Mouse (Mus musculus): ENCODE measurements around the gene Ddx17.

The Ddx17 gene

DNA sequence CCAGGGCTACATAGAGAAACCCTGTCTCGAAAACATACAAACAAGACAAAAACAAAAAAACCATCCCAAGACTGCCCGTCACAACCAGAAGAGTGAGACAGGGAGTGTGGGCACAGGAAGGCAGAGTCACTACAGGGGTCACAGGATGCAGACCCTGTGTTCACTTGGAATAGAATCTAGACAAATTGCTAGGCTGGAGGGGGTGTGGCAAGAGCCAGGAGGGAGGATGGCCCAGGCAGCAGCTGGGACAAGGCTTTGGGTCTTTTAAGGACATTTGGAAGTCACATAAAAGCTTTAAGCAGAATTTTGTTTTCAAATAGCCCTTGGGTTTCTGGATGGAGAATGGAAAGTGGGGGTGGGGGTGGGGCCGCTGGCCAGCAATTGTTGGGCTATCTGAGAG, 28.0 kb downstream of the Ddx17 start:
- WGBS, result 90% methylated on average over 3 of the region's 3 CpGs

DNA sequence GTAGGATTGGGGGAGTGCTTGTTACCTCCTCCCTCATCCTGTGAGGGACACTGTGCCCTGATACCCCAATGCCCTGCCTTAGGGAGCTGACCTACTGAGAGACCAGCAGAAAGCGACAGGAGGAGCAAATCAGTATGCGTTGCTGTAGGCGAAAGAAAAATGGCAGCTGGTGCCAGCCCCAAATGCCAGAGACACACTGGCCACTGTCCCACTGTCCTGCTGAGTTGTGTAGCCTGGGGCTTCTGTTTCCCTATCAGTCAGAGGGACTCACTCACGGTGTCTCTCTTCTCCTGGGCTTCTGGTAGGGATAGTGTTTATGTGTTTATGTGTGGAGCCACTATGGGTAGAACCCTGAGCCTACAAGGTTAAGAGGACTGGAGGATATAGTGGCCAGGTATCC, 28.8 kb downstream of the Ddx17 start:
- WGBS, result 76% methylated on average over 4 of the region's 4 CpGs

DNA sequence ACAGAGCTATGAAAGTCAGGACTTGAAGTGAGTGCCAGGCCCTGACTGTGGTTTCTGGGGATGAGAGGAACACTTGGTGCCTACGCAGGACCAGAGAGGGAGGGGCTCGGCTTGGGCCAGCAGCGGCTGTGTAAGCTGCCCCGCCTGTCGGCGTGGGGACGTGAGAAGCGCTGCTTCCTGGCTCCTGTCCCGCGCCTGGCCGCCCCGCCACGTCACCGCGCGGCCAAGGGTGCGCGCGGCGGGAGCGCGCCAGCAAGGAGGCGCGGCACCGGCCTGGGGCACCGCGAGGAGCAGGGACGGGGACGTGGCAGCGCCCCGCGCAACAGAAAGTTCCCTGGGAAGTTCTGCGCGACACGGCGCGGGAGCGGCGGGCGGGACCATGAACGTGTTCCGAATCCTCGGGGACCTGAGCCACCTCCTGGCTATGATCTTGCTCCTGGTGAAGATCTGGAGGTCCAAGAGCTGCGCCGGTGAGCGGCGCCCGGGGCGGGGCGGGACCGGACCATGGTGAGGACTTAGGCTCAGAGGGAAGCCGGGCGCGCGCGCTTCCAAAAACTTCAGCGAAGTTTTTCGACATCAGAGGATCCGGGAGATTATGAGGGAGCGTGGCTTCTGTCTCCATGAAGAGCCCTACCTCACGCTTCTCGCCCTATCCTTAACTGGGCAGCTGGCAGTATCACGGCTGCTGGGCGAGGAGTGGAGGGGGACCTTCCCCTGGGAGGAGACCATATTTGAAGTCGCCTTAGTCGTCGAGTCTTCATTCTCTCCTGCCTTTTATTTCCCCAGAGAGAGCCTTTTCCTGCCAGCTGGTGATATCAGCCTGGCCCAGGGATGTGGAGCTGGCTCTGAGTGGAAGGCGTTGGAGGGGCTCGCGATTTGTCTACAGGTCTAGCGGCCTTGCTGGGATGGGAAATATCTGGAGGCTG, 30.1 kb downstream of the Ddx17 start, which contains the start of gene Kdelr3:
Gene Kdelr3, plus strand, starts transcription at position 241 of the 926 bp plus-strand sequence.
- under 1% methylated on average over 71 of the region's 71 CpGs for WGBS

DNA sequence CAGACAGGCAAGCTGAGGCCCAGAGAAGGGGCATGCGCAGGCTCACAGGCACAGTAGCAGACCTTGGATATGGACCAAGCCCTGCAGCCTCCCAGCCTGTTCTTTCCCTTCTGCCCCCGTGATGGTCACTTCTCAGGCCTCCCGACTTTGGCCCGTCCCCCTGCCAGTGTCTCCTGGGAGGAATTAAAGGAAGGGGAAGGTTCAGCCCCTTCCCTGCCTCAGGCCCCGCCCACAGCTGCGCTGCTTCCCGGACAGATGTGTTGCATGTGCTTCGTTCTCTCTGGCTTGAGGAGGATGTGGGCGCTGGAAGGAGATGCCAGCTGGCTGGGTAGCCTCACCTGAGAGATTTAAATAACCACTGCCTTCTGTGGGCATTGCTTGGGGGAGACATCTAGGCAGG, 32.6 kb downstream of the Ddx17 start:
- 21% methylated on average over 9 of the region's 9 CpGs for WGBS

DNA sequence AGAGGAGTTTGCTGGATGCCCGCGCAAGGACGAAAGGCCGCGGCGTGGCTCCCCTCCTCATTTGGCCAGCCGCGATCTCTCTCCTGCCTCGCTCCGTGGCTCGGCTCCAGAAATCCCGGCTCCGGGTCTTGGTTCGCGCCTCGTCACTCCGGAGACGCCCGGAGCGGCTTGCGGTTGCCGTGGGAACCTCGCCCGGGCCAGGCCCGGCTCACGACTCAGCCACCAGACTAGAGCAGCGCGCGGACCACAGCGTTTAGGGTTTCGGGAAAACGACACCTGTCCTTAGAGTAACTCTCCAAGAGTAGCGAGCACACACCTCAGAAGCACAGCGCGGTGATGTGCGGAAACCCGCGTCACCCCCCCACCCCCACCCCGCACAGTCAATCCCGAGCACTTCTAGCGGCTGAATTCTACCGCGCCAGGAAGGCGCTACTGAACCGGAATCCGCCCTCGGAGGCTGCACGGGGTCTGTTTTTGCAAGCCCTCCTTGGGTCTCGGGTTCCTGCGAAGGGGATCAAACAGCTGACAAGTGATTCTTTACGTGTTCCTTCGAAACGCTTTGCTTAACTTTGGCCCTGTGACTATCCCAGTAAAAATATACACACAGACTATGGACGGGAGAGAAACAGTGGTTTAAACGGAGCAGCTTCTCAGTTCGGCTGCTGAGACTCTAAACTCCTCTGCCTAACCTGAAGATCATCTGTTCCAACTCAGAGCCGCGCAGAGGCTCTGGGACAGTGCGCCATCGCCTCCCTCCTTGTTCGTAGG, 34.8 kb downstream of the Ddx17 start:
- 4% methylated on average over 61 of the region's 61 CpGs for WGBS

DNA sequence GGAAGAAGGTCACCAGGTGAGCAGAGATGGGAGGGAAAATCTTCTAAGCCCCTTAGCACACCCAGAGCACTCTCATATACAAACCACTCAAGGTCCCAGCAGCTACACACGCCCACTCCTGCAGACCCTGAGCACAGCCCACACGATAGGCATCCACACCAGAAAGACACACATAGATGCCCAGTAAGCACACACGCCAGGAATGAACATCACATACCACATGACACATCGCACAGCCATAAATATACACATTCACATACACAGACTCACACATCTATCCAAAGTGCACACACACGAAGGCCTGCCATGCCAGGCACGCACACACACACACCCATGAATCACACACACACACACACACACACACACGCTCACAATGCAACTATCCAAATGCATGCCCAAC, 36.1 kb downstream of the Ddx17 start:
- 40% methylated on average over 7 of the region's 7 CpGs for WGBS

DNA sequence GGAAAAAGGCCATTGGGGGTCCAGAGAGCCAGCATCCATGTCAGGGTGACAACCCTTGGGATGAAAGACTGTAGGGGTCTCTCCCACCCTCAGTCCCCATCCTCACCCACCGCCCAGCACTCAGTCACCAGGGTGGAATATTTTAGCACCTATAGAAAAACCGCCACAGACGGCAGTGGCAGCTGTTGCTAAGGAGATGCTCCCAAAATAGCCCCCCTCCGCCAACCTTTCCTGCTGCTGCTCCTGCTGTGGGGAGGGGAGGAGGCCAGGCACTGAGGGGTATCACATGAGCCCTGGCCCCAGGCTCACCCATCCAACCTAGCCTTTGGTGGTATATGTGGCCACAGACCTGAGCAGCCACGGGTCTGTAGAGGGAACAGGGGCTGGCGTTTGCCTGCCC, 36.5 kb downstream of the Ddx17 start:
- WGBS, result 28% methylated on average over 6 of the region's 6 CpGs

DNA sequence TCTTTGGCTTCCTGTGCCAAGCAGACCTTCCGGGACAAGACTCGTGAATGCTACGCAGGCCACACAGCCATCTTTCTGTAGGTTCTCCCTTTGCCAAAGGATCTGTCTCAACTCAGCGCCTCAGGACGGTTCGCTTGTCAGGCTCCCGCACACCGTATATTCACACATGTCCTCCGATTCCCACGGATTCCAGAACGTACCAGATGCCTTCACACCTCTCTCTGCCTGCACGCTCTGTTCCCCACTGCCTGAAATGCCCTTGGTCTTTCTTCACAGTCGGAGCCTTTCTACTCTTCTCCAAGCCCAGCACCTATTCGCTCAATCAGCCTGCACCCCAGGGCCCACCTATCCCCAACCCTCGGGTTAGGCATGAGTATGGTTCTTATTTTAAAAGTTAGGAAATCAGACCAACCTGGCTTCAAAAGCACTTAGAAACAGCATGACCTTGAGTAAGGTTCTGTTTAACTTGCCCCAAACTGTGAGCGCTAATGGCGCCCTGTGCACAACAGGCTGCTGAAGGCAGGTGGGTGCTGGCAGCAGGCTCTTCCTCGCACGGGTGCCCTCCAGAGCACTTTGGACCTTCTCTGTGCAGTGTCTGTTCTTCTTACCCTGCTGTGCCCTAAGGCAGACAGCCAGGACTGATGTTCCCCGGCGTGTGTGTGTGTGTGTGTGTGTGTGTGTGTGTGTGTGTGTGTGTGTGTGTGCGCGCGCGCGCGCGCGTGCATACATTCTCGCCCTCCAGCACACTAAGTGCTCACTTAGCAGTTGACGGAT, 39.3 kb downstream of the Ddx17 start:
- WGBS, result 53% methylated on average over 31 of the region's 31 CpGs

DNA sequence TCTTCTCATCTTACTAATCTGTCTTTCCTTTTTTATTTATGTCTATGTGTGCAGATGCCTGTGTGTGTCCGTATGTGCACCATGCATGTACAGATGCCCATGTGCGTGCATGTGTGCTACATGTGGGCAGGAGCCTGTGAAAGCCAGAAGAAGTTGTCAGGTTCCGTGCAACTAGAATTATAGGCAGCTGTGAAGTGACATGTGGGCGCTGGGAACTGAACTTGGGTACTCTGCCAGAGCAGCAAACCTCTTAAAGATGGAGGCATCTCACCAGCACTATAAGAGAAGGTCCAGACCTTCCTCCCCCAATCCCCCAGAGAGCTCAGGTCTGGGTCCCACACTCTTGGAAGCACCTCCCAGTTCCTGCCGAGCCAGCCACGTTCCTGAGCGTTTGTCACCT, 40.1 kb downstream of the Ddx17 start:
- 29% methylated on average over 7 of the region's 7 CpGs for WGBS

DNA sequence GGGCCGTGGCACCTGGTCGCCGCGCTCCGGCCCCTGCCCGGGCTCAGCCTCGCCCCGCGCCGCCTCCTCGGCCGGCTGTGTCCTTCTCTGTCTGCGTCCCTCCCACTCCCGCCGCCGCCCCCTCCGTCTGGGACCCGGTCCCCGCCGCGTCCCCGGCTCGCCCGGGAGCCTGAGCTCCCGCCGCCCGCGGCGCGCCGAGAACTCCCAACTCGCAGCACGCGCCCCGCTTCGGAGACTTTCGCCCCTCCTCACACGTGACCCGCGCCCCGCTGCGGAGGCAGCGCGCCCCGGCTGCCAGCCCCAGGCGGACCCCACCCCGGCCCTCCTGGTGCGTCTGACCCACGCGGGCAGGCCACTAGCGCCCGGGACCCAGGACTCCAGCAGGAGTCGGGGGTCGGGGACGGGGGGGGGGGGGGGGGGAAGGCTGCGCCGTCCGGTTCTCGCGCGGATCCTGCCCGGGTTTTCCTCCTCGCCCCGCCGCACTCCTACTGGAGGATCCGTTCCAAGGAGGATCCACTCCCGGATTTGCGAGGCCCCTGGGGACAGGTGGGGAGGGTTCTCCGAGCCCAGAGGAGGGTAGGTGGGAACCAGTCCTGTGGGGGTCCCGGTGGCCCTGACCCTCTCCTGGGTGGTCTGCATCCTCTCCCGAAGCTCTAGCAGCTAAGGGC, 40.8 kb downstream of the Ddx17 start:
- WGBS, result under 1% methylated on average over 67 of the region's 71 CpGs

DNA sequence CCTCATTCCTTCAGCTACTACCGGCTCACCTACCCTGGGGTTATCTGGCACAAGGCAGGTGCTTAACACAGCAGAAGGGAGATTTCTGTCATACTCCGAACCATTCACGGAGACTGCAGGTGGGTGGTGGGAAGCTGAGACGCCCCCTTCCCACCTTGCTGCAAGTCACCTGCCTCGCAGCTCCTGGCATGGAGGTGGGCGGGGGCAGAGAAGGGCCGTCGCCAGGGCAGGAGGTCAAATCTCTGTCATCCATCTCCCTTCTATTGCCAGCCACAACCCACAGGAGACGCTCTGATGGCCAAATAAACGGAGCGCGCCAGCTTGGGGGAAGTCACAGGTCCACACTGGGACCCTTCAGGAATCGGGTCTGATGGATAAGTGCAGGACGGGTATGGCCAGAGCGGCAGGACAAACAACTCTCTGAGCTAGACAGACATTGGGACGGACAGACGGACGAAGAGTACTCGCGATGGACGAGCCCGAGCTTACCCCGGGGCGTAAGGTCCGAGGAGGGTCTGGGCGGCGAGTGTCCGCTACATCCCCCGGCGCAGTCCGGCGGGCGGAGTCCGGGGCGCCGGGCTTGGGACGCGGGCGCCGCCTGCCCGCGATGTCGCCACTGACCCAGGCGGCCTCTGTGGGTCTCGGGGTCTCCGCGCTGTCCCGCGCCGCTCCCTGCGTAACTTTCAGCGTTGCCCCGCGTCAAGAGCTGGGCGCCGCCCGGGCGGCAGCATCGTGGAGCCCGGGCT, 41.7 kb downstream of the Ddx17 start, which contains the start of gene Kcnj4:
Gene Kcnj4, minus strand, starts transcription at position 535 of the 746 bp plus-strand sequence.
- WGBS, result 2% methylated on average over 60 of the region's 60 CpGs

DNA sequence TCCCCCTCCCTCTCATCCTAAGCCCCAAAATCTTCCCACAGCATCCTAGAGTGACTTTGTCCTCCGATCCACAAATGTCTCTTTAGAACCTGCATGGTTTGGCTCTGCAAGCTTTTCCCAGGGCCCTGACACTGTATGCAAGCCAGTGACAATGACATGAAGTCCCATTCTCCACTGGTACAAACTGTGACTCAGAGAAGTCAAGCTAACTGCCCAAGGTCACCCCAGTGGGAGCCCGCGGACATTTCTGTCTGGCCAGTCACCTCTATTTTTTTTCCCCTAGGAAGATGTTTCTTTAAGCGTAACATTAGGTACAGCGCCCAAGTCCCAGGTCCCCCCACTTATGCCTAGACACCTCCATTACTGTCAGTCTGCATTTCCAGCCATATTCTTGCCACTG, 43.1 kb downstream of the Ddx17 start:
- 43% methylated on average over 5 of the region's 5 CpGs for WGBS

DNA sequence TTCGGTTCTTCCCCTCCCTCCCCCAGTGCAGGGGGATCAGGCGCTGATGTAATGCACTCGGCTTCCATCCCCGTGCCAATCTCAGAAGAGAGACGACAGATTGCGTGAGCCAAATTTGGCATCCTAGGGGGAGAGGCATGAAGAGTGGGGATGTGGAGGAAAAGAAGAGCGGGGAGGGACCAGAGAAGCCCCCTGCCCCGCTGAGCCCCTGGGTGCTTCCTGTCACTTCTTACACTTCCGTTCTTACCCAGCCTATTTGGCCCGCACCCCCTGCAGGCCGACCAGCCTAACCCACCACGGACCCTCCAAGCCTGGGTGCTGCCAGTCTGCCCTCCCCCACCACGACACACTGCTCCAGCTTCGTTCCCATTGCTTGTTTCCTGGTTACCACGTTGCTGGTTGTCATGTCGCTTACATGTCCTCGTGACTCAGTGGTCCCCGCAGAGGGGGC, 43.6 kb downstream of the Ddx17 start:
- WGBS, result 13% methylated on average over 18 of the region's 18 CpGs

DNA sequence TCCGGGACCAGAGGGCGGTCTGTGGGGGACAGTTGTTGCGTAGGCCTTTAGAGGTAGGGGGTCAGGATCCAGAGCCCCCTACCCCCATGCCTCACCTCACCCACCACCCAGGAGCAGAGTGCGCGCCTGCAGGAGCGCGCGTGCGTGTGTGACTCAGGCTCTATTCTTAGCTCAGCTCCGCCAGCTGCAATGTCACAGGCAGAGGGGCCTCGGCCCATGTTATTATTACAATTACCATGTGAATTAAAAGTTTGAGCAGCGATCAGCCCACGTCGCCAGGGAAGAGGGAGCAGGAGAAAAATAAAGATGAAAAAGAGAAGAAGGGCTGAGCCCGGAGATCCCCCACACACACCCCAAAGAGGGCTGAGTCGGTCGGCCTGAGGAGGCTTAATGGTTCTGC, 46.4 kb downstream of the Ddx17 start:
- WGBS, result 43% methylated on average over 17 of the region's 17 CpGs

DNA sequence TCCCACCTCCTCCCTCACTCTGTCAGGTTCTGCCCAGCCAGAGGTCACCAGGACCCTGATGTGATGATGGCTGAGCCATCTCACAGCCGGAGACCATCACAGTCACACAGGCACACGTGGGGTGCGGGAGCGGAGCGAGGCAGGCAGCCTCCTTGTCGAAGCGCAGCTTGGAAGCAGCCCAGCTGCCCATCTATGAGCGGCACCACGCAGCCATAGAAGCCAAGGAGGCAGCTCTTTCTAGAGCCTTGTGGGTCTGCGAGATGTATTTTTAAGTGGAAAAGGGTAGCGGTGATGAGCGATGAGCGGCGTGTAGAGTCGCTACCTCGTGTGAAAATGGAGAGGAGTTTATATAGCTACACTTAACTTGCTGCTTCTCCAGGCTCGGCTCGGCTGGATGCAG, 53.0 kb downstream of the Ddx17 start:
- 18% methylated on average over 18 of the region's 18 CpGs for WGBS

DNA sequence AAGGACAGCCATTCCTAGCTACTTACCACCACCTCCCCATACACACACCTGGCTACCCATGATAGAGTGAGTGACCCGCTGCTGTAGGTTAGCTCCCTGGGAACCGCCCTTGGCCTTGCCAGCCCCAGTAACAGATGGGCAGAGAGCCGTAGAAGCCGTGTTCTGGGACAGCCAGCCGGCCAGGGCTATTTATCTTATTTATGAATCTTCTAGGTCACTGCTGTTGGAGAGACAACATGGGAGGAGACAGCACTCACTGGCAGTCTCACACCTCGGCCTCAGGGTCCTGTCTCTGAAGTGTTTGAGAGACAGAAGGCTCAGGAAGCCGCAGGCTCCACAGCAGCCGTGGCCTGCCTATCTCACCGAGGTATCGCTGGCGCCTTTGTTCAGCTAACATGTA, 57.1 kb downstream of the Ddx17 start:
- WGBS, result 76% methylated on average over 11 of the region's 11 CpGs

DNA sequence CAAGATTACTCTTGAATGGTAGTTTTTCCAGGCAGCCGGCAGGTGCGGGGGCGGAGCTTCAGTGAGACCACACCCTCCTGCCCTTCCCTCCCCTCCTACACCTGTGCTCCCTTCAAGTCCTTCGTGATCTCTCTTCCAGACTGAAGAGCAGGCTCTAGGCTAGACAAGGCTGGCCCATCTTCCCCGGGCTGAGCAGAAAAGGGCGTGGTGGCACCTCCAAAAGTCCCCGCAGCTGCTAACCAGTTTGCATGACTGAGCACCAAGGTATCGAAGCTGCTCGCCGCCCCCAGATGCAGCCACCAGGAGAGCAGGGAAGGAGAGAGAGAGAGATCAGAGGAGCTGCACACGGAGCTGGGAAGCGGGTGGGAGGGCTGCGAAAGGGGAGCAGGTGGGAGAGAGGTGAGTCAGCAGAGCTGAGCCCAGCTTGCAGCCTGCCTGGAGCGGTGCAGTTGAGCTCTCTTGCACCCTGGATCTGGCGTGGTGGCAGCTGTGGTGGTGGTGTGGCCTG, 65.3 kb downstream of the Ddx17 start:
- WGBS, result 15% methylated on average over 15 of the region's 15 CpGs
